Mouse (Mus musculus): ENCODE measurements around the gene Mast1.

- no peak for TF ChIP-seq CTCF (conservative IDR thresholded peaks at IDR 0.05; ENCODE audit: insufficient read depth, insufficient read length, low read depth, low read length)
- TF ChIP-seq POLR2A (IDR thresholded peaks at IDR 0.05; ENCODE audit: low read depth, low read length) = no peak
Measured at GRCm38 (mm10) chr8:84982499-84983011, 45.4 kb upstream of the Mast1 start.

All from kidney, adult 2 months (tissue).